Mouse (Mus musculus) CD4-positive, CD25-positive, alpha-beta regulatory T cell, adult 2 months (primary cell): ENCODE results near the gene Apobec3.
"Not testable (repeated sequence)": the region's sequence is repeated elsewhere in the genome, so short reads cannot be mapped to it uniquely, and the experiment has no call there.

Source experiments
- DNase-seq: peaks from one replicate; pipeline ENCODE4 v3.0.0-alpha.2; 2012; ENCODE audit warnings: low read depth, low spot score

Apobec3 gene

DNA sequence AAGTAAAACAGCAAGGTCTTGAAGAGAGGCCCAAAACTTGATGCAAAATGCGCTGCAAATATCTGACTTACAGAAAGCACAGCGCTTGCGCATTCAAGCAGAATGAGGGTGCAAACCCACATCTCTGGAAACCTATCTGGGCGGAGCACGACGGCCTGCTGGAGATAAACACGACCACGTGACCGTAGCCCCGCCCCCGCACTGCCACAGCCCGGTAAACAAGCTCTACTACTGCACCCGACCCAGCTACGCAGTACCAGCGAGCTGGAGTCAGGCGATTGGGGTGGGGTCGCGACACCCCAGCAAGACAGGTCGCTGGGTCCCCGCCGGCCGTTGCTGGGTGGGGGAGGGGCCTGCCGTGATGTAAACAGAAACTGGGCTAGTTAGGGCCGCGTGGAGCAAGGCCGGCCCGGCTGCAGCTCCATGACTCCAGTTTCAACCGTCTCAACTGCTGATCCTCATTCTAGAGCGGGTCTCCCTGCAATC is 36.2 kb downstream of the Apobec3 start:
- DNase-seq, result peak; percentile 99

GRCm38 (mm10) chr15:79928316-79928715 is 36.9 kb downstream of the Apobec3 start:
- no peak for DNase-seq

DNA sequence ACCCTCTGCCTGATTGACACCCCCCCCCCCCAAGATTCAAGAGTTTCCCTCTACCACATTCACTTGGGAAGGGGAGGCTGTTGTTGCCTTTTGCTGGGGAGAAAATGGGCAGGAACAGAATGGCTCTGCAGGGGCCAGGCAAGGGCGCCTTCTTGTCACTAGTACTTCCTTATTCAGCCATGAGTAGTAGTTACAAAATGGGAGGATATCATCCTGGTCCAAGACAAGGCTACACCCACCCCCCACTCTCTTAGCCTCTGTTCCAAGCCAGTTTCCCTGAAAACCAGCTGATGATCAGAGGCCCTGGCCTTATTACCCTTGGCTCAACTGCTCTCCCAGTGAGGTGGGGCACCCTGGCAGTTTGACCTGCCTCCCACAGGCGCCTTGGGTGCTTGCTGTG is 37.3 kb downstream of the Apobec3 start:
- DNase-seq, result no peak

- no peak for DNase-seq
Observed at GRCm38 (mm10) chr15:79929734-79930133, 38.3 kb downstream of the Apobec3 start.

DNA sequence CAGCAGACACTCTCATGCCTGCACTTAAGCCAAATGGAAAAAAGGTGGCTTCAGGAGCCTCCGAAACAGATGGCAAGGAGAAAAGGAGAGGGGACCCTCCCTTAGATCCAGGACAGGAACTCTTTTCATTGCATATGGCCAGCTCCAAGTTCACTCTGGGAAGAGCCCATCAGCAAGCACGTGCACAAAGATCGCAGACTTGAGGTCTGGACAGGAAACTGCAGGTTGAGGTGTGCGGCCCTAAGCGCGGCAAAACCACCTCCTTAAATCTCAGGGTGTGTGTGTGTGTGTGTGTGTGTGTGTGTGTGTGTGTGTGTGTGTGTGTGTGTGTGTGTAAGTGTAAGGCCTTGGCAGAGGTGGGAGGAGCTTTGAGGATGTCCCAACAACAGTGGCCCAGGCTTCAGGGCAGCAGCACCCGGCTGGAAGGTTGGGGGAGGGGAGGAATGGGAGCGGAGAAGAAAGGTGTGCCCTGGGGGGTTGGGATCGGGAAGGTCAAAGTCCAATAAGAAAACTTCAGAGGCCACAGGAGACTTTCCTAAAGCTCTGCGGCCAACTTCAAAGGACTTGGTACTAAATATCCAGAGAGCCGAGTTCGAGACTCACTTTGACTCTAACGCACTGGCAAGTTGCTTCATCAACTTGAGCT is 40.2 kb downstream of the Apobec3 start:
- DNase-seq, result peak; percentile 73

DNA sequence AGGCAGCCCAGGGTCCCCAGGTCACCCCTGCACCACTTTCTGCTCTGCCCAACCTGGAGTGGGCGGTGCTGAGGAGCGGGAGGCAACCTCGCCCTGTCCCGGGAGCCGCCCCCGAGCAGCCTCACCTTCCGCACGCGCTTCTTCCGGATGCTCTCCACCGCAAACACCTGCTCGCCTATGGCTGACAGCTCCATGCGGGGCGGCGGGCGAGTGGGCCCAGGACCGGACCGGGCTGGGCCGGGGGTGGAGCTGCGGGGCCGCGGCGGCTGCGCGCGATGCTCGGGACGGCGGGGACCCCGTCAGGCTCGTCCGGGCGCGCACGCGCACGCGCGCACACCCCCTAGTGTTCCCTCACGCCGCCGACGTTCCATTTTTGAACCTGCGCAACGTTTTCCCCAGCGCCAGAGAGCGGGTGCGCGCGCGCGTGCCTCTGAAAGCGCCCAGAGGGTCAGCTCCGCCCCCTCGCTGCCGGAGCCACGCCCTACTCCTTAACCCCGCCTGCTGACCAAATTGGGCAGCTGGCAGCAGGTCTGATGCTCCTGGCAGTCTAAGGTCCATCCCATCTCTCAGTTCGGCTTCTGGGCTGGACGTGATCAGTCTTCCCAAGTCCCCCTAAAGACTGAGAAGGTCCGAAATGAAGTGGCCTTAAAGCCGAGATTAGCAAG is 41.0 kb downstream of the Apobec3 start:
- DNase-seq, result peak; percentile 97

DNA sequence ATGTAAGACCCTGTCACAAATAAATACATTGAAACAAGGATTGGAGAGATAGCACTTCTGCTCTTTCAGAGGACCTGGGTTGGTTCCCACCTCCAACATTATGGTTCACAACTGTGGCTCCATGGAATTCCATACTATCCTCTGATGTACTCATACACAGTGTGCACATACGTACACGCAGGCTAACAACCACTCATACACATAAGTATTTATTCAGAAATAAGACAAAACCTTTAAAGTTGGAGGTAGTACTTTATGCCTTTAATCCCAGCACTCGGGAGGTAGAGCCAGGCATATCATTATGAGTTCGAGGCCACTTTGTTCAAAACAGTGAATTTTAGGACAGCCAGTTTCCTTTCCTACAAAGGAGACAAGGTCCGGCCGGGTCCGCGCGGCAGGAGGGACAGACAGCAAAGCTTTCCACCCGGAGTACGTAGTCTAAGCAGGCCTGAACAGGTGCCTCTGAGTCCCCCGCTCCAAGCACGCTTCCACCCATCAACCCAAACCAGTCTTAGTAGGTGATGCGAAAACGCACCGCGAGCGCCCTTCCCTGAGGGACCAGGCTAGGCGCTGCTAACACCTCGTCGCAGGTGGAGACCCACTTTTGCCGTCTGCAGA is 41.7 kb downstream of the Apobec3 start:
- DNase-seq, result peak; percentile 55

DNA sequence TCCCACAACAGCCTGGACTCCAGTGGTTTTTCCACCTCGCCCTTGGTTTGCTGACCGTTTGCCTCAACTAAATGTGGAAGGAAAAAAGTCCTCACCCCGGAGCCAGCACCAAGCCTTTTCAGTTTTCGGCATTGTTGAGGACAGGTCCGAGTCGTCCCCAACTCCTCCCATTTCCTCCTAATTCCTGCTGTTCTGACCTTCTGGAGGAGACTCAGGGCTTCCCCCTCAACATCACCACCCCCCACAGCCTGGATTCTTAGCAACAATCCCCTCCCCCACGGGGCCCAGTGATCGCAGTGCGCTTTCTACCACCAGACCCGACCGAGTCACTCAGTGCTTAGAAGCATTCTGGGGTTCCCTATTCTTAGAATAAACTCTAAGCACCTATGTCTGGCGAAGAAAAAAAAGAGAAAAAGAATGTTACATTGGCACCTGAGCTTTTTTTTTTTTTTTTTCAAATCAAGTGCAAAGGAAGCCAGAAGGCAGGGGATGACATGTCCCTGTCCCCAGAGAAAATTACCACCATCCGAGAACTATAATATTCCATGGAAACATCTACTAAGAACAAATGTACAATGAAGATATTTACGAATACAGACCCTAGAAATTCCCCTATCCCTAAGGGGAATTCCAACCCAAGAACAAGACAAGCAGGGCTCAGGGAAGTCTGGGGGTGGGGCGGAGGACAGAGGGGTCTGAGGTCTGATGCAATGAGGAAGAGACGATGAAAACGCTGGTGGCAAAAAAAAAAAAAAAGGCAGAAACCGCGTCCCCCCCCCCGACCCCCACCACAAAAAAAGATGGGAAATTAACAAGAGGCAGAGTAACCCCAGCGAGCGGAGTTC is 42.4 kb downstream of the Apobec3 start:
- peak; percentile 56 for DNase-seq

- peak; percentile 58 for DNase-seq
Observed at GRCm38 (mm10) chr15:79934776-79935175, 43.3 kb downstream of the Apobec3 start.

DNA sequence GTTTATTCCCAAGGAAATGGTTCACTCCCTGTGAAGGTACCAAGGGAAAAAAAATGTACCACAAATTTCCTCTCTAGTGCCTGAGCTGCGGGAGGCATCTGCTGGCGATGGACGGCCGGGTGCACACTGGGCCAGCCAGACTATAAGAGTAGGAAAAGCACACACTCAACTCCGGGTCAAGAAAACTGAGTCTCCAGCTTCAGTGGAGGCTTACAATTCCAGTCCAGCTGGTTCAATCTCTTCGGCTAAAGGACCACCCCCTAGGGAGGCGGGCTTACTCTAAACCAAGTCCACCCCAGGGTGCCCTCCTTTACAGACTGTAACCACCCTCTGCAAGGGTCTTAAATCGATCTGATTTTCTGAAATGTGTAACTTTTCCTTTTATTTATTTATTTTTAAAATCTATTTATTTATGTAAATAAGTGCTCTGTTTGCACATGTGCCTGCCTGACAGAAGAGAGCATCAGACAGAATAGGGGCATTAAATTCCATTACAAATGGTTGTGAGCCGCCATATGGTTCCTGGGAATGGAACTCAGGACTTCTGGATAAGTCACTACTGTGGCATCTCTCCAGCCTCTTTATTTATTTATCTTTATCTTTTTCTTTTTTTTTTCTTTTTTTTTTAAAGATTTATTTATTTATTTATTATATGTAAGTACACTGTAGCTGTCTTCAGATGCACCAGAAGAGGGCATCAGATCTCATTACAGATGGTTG is 44.4 kb downstream of the Apobec3 start:
- DNase-seq, result no peak

- no peak for DNase-seq
Observed at GRCm38 (mm10) chr15:79936374-79936751, 44.9 kb downstream of the Apobec3 start.

DNA sequence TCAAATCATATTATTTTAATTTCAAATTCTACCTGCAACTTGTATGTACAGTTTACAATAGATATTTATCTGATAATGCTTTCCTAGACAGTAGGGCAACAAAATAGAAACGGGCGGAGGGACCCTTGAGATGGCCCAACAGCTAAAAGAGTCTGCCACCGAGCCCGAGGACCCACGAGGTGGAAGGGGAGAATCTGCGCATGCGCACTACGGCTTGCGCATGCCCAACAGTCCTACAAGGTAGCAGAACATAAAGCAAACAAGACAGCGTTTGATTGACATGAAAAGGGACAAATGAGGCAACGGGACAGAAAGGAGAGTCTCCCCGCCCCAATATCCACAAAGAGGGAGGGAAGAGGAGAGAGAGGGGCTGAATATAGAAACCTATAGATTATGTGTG is 47.6 kb downstream of the Apobec3 start:
- DNase-seq, result no peak

GRCm38 (mm10) chr15:79939501-79939900 is 48.0 kb downstream of the Apobec3 start:
- DNase-seq, result not testable (repeated sequence)

GRCm38 (mm10) chr15:79939913-79940312 is 48.5 kb downstream of the Apobec3 start:
- no peak for DNase-seq

DNA sequence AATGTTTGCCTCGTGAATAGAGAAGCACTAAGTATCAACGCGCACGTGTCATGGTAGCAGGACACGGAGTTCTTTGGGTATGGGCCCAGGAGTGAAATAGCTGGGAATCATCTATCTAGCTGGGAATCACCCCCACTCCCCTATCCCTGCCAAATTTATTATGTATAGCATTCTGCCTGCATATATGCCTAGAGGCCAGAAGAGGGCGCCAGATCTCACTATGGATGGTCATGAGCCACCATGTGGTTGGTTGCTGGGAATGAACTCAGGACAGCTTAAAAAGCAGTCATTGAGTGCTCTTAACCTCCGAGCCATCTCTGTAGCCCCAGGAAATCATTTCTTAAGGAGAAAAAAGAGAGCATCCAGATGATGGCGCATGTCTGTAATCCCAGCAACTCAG is 49.5 kb downstream of the Apobec3 start:
- peak; percentile 85 for DNase-seq

- DNase-seq, result no peak
Observed at GRCm38 (mm10) chr15:79942541-79942940, 51.1 kb downstream of the Apobec3 start.

DNA sequence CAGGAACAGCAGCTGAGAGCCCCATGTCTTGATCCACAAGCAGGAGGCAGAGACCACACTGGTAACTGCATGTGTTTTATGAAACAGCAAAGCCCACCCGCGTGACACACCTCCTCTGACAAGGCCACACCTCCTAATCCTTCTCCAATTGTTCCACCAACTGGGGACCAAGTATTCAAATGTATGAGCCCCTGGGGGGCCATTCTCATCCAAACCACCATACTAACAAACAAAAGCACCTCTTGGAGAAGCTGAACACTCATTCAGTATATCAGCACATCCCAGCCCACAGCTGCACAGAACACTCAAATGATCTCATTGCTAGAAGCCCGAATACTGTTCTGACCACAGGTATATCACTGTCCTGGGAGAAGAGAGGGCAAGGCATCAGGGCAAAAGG is 52.1 kb downstream of the Apobec3 start:
- DNase-seq, result no peak

DNA sequence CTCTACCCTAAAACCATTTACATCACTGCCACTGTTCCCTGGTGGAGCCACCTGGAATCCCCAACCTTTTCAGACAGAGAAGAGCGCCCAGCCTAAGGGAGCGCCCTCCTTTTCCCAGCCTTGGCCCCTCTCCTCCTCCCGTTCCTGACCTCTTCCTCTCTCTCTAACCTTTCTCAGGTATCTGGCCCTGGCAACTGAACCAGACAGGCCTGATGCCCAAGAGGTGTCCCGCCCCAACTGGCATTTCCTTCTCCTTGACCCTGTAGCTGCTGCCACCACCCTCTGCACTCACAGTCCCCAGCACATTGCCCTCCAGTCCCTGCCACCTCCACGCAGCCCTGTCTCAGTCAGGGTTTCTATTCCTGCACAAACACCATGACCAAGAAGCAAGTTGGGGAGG is 53.5 kb downstream of the Apobec3 start:
- DNase-seq, result no peak

GRCm38 (mm10) chr15:79946022-79946421 is 54.6 kb downstream of the Apobec3 start:
- peak; percentile 93 for DNase-seq

DNA sequence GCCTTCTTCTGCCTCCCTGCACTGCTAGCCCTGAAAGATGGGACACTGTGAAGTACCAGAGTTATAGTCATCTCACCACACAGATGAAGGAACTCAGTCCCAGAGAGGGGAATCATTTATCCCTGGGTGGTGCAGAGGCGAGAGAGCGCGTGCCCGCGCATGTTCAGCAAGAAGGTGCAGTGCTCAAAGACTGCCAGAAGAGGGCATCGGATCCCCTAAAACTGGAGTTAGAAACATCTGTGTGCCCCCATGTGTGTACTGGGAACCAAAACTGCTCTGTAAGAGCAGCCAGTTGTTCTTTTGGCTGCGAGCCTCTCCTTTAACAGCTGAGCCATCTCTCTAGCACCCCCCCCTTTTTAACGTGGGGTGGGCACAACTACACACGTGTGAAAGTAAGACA is 55.3 kb downstream of the Apobec3 start:
- DNase-seq, result peak; percentile 49

GRCm38 (mm10) chr15:79947681-79948080 is 56.2 kb downstream of the Apobec3 start:
- DNase-seq, result peak; percentile 58
